Mouse (Mus musculus) adrenal gland, adult 8-10 months (tissue): ENCODE measurements around the gene Col4a3bp. TPM values are rescaled to one million over a fixed set of nuclear protein-coding genes. Genes with fewer than 3 reads are reported as not detected.
"Not testable (repeated sequence)": the region's sequence is repeated elsewhere in the genome, so short reads cannot be mapped to it uniquely, and the experiment has no call there.

Experiments
- DNase-seq: peaks from one replicate; pipeline ENCODE4 v3.0.0; 2022
- total RNA-seq, 4 experiments: library from RNA; stranded (reverse); gene quantifications; 2 replicates each; pipeline ENCODE4 v1.2.4; 2022

Col4a3bp gene
- total RNA-seq, 4 experiments from 2014 or later = 91.6 to 134 (median 104) TPM

DNA sequence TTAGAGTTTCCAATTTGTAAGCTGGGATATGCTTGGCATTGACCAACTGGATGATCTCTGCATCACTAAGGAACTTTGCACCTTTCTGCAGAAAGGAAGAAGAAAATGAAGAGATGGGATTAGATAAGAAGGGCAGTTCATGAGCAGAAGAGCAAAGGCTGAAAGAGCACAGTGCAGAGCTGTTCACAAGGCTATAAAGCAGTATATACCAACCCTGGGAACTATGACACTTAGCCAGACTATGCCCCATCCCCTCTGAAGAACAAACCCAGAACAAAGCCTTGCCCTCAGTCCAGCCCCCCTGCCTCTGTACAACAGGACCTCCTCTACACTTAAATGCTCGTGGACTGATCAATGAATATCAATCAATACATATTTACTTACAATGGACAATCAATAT lies 114.3 kb downstream of the Col4a3bp start:
- DNase-seq = no peak

DNA sequence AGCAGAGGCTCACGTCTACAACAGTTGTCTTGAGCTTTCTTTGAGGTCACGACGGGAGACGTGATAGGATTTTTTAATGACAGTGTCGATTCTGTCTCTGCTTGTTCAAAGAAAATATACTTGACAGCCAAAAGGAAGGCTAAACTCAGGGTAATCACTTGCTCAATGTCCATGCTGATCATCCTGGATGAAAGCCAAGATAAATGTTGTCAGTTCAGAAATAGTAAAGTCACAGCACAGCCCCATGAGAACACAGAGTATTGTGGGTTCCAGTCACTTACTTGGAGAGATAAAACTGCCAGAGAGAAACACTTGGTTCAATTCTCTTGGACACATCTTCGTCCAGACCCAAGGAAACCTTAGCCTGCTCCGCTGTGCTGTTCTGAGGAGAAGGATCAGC lies 116.5 kb downstream of the Col4a3bp start:
- no peak for DNase-seq

DNA sequence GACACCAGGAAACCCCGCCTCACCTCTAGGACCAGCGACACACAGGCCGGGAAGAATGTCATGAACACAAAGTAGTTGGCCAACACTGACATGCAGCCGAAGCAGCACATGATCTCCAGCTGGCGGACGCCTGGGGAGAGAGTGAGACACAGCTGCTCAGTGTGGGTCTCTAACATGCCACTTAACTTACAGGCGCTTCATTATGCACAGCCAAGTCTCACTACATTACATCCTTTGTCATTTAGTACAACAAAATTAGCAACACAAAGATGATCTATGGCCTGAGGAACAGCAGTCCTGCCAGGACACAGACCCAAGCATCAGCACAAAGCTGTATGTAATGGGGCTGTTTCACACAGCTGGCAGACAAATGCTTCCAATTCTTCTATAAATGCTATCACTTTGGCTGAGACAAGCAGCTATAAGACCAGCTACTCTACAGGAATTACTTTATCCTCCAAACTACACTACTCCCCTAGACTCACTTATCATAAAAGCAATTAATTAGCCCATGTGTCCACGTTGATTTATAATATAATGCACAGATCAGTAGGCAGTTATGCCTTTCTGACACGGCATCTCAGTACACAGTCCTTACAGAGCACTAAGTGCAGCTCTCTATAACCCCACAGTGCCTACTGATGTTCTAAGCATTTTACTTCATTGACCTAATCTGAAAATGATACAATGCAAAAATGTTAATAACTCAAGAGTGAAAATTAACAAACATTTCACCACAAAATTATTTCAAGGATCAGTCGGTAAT lies 117.9 kb downstream of the Col4a3bp start:
- DNase-seq = no peak

DNA sequence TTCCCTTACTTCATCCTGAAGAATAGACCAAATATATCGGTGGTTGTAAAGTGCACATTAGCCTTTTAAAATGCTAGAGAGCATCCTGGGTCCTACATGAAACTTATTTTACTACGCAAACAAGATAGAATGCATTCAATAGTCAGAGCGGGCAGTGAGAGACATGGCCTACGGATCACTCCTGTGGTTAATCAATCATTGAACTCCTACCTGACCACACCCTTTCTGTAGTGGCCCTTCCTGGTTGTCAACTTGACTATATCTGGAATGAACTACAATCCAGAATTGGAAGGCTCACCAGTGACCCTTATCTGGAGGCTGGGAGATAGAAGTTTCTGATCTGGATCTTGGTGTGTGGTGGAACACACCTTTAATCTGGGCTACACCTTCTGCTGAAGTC lies 120.7 kb downstream of the Col4a3bp start:
- not testable (repeated sequence) for DNase-seq

DNA sequence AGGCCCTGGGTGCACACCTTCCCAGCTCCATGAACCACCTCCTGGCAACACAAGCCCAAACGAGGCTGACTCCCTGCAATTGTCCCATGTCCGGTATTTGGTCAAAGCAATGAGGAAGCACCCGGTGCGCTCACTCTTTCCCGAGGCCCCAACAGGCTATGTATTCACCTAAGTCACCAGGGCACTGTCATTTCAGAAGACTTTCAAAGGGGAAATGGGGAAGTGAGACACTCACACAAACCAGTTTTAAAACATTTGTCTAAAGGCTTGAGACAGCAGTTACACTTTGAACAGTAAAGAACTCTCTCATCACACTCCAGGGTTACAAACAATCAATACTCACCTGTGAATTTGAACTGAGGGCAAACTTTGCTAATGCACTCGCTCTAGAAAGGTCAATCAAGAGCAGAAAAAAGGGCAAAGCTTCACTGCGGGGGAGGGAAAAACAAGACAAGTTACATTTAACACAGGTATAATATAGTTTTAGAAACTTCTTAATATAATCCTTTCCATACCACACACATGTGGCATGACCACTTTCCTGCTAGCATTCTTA lies 122.1 kb downstream of the Col4a3bp start:
- DNase-seq = no peak

DNA sequence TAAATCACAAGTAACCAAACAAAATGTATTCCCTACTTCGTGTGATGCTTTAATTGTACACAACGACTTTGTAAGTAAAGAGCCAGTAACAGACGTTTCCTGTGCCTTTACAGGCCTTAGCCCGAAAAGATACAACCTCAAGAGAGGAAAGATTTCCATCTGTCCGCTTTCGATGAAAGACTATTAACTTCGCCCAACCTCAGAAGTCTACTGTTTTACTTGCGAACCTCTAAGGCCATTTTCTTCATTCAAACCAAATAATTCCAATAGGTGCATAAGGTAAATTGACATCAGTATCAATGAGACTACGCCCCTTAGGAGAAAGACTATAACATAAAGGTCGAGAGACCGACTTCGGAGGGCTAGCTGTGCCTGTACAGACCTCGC lies 127.6 kb downstream of the Col4a3bp start:
- DNase-seq = no peak

DNA sequence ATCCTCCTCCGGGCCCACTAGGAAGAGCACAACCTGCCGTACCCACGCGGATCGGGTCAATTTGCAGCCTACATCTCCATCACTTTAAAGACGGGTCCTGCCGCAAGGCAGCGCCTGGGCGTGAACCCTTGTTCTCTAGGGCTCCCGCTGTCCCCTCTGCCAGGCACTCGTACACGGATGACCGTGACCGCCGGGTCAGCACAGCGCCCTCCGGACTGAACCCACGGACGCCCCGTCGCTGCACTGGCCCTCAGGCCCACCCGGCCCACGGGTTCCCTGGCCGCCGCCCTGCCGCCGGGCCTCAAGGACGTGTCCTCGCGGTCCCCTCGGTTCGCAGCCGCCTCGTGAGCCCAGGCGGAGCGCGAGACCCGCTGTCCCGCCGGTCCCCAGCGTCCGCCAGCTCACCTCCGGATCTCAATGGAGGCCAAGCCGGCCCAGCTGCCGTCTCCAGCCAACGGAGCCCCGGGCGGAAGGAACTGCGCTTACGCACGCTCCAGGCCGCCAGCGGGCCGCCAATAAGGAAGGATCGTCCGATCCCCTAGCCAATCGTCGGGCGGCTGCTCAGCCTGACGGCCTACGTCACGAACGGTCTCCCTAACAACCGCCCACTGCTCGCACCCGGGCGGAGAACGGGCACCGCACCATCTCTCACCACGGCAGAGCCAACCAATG lies 128.1 kb downstream of the Col4a3bp start, which contains the start of gene Hmgcr:
TSS of gene Hmgcr (minus strand) at position 531 of the 672 bp plus-strand sequence.
- peak; percentile 98 for DNase-seq

DNA sequence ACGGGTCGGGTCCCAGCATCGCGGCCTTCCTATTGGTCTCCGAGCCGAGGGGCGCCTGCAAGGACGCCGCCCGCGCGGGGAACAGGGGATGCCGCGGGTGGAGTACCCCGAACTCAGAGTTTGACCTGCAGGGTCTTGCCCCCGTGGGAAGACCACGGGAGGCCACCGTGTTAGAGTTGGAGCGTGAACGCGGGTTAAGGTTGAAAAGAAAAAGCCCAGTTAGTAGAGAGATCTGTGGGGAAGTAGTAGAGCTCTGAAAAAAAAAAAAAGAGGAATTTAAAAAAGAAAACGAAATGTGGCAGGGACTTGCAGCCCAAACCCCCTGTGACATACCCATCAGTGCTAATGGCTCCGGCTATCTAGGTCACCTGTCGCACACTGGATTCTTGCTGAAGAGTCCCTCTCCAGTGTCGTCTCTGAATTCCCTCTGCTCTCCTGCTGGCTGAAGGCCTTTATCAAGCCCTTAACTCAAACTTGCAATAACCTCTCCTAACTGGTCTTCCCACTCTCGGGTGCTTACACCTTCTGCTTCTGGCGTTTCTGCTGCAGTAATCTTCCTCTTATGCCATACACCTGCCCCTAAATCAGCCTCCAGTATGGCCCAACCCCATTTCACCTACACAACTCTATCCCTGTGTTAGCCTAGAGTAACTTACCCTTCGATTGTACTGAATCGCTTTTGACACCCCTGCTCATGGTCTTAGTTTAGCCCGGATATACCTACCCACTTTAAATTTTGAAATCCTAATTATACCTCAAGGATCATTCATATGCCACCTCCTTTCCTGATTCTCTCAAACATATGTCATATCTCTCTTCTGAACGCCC lies 128.9 kb downstream of the Col4a3bp start:
- no peak for DNase-seq

DNA sequence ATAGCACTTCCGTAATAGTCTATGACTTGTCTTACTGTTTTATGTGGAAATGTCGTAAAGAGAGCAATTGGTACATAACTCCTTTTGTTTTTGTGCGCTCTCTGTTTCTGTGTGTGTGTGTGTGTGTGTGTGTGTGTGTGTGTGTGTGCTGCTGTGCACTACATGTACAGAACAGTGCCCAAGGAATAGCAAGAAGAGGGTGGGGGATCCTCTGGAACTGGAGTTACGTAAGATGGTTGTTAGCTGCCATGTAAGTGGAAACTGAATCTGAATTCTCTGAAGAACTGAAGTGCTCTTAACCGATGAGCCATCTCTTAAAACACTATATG lies 129.5 kb downstream of the Col4a3bp start:
- no peak for DNase-seq

DNA sequence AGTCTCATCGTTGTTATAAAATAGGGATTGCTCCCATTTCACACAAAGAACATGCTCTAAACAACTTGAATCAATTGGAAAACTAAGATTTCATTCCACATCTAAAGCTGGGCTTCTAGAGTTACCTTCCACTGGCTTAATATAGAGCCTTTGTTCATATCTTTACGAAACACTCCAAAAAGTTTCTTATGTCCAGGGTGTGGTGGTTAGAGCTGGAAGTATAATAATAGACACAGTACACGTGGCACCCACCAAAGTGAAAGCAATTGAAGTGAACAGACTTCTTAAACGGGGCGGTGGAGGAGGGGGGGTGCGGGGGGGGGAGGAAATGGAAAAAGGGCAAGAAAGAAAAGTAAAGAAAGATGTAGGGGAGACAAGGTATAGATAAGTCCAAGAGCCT lies 129.9 kb downstream of the Col4a3bp start:
- DNase-seq = no peak

DNA sequence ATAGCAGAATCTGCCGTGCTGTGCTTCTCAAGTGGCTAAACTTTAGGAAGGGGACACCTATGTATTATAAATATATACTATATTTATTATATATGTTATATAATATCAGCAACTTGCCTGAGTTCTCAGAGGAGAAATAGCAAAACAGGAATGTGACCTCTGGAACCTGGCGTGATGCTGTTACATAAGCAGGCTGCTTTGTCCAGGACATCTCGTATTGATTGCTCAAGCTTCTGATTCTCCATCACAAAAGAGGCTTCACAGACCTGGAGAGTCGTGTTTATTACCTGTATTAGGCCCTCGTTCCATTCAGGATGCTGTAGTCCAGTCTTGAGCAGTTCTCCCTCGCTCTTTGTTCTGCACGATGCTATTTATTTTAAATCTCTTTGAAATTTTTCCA lies 131.4 kb downstream of the Col4a3bp start:
- no peak for DNase-seq

DNA sequence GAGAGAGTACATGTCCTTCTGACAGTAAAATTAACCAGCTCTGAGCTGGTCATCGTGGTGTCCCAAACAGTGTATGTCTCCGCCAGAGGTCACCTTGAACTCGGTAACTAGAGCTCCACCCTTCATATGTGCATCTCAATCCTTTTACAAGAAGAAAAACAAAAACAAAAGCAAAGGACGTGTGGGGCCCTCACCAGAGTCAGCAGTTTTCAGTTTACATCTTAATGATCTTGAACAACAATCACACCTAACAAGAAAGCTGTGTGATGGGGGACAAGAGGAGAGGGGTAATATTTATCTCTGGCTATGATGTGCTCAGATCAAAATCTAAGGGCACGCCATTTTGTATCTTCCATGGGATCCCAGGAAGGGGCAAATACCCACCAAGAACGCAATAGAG lies 133.3 kb downstream of the Col4a3bp start:
- no peak for DNase-seq

DNA sequence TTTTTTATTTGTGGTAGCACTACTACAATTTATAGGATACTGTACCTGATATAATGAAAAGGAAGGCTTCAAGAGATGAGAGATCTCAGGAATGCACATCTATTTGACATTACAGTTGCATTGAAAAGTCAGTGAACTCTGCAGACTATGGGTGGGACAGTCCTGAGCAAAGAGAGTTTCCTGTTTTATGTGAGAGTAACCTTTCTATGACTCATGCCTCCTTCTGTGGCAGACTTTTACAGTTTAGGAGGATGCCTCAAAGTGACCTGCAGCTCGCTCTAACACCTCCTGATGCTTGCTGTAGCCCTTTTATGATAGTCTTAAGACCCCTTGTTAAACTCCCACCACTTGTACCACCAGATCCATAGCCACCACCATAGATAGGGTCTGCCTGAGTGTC lies 134.7 kb downstream of the Col4a3bp start:
- DNase-seq = no peak

DNA sequence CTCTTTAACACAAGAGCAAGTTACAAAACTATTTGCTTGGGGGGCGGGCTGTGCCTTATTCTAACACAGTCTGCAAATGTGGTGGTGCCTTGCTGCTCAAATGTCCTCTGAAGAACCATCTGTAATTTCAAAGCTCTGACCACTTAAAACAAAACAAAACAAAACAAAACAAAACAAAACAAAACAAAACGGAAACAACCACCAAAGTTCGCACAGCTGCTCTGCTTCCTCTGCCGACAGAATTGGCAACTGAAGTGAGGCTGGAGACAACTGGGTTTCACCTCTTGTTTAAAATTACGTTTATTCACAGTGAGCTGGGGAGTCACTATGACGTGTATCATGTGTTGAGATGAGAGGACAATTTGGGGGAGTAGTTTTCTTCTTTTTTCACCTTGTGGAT lies 136.2 kb downstream of the Col4a3bp start:
- DNase-seq = no peak

DNA sequence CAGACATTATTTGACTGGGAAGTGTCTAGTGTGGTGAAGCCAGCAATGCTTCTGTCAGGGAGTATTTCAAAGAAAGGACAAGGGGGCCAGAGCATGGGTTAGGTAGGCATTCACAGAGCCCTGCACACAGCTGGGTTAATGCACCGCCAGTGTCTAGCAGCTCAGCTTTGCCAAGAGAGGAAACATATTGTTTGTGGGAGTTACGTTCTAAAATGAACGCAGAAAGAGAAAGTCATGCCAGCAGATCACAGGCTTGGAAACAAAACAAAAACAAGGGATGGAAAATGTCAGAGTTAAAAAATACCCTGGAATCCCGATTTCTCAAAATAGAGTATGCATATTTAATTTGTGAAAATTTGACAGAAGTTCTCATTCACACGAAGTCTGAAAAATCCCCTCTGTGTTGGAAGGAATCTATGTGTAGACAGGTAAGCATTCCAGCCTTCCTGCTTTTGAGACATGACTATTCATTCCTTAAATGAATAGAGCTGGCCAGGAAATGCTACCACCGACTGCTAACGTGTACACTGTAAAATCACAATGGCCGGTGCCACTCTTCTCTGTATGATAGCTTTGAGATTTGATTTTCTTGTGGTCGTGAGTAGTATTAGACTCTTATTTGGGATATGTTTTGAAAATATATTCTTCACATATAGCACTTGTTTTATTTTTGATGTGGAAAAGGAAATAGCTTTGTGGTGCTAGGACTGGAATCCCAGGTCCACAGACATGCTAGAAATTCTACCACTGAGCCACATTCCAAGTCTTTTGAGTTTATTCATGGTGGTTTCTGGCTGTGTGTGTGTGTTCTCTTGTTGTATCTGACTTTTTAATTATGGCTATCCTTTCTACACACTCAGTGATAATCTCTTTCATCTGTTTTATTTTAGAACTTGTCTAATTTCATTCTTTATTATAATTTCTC lies 138.0 kb downstream of the Col4a3bp start:
- DNase-seq = no peak

DNA sequence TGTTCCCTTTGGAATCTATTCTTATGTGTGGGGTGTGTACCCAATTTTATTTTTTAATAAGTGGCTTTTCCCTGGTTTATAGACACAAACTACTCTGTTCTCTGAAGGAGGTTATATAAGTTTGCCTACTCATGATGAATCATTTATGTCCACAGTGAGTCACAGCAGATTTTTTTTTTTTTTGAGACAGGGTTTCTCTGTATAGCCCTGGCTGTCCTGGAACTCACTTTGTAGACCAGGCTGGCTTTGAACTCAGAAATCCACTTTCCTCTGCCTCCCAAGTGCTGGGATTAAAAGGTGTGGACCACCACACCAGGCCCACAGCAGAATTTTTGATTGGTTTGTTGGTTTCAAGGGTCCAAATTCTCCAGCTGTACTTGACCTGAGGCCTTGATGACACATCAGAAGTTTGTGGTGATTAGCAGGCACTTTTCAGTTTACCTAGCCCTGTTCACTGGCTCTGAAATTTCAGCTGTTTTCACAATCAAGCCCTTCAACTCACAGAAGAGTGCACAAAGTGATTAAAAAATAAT lies 138.7 kb downstream of the Col4a3bp start:
- peak; percentile 20 for DNase-seq

DNA sequence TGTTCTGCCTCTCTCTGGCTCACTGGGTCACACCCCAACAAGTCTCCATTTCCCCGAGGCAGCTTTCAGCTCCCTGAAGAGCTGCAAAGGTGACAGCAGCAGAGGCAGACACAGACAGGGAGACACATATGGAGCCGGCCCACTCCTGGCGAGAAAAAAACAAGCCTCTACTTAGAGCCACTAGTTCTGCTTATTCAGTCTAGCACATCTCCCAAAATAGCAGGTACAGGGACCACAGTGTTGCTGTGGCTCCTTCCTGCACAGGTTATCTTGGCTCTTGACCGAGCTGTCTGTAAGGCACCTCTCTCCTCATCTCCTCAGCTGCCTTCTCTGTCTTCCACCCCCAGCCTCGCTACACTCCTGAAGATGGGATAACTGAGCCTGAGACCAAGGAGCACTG lies 142.4 kb downstream of the Col4a3bp start:
- DNase-seq = no peak

DNA sequence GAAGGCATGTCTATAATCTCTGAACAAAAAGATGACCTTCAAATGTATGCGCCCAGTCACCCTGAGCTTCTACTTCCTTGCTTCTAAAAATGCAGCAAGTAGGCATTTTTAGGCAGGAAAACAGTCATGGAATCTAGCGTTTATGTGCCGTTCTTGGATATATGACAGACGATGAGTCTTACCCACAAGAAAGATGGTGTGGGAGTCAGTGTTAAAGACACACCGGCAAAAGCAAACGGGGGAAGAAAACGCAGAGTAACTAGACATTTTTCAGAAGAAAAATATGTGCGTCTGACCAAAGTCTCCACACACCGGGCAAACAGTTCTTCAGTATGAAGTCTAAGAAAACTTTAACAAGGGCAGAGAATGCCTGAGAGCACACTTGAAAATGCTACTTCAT lies 144.8 kb downstream of the Col4a3bp start:
- DNase-seq = no peak
